Mouse (Mus musculus): ENCODE data around the gene Rps16. TPM values are rescaled to one million over a fixed set of nuclear protein-coding genes. Genes with fewer than 3 reads are reported as not detected.

Gene Rps16
- polyA plus RNA-seq (2012; fragmentation: generic; extraction: Trizol) = 6,019 TPM
- long read RNA-seq, experiment 1, transcript Rps16-201 (5 exons, 1,109 nt) = major isoform, 1,006 of 1,051 reads
- long read RNA-seq, experiment 1, transcript Rps16-203 (4 exons, 518 nt) = minor isoform, 12 of 1,051 reads
- long read RNA-seq, experiment 1, partial matches to known transcripts = 13 of 1,051 reads
- long read RNA-seq, experiment 1, other reads (novel, unspliced or antisense) = 20 of 1,051 reads
- long read RNA-seq, experiment 2, transcript Rps16-201 (5 exons, 1,109 nt) = major isoform, 461 of 466 reads
- long read RNA-seq, experiment 2, partial matches to known transcripts = 1 of 466 reads
- long read RNA-seq, experiment 2, other reads (novel, unspliced or antisense) = 4 of 466 reads

- Histone ChIP-seq H3K4me3 (ENCODE audit: insufficient read depth, poor library complexity, severe bottlenecking) (peak within 1 kb of the TSS; percentile 87), H3ac (ENCODE audit: control insufficient read depth, insufficient read length, low read depth) (peak within 1 kb of the TSS; percentile 75), H3K79me3 (ENCODE audit: low read depth) (peaks cover 22% of the 10 kb centered on the region), H3K79me2 (ENCODE audit: control insufficient read depth, insufficient read depth) (peaks cover 33% of the 10 kb centered on the region), H3K27me3 (ENCODE audit: control insufficient read depth, insufficient read depth, insufficient read length) (no peaks in the 10 kb centered on the region), H3K36me3 (ENCODE audit: control insufficient read depth, insufficient read depth) (peaks cover 38% of the 10 kb centered on the region)
- TF ChIP-seq CEBPB (IDR thresholded peaks at IDR 0.05; ENCODE audit: low read depth) (no peak), CTCF (IDR thresholded peaks at IDR 0.05; ENCODE audit: control insufficient read depth, insufficient read depth, insufficient read length) (no peak), MAX (IDR thresholded peaks at IDR 0.05) (peak; percentile 18)
Observed at GRCm38 (mm10) chr7:28350155-28350883, at the start of gene Rps16. TSS of gene Rps16 (plus strand) at chr7:28350652.

GRCm38 (mm10) chr7:28301616-28302433, 48.6 kb upstream of the Rps16 start, which contains the start of gene Dll3:
TSS of gene Dll3 (minus strand) at chr7:28302238.
- no peak within 1 kb of the TSS for H3K4me3 ChIP-seq (ENCODE audit: insufficient read depth, poor library complexity, severe bottlenecking)
- no peak within 1 kb of the TSS for H3ac ChIP-seq (ENCODE audit: control insufficient read depth, insufficient read length, low read depth)
- peaks cover 17% of the 10 kb centered on the region for H3K36me3 ChIP-seq (ENCODE audit: control insufficient read depth, insufficient read depth)
- no peaks in the 10 kb centered on the region for H3K79me2 ChIP-seq (ENCODE audit: control insufficient read depth, insufficient read depth)
- no peaks in the 10 kb centered on the region for H3K79me3 ChIP-seq (ENCODE audit: low read depth)
- peak; percentile 53 for TF ChIP-seq CTCF (IDR thresholded peaks at IDR 0.05; ENCODE audit: control insufficient read depth, insufficient read depth, insufficient read length)
- no peak for TF ChIP-seq MAX (IDR thresholded peaks at IDR 0.05)
- H3K27me3 ChIP-seq (ENCODE audit: control insufficient read depth, insufficient read depth, insufficient read length) = peaks cover 31% of the 10 kb centered on the region

- TF ChIP-seq USF1 (IDR thresholded peaks at IDR 0.05; ENCODE audit: low read depth) (no peak), MAX (IDR thresholded peaks at IDR 0.05) (no peak), MYOD1 (IDR thresholded peaks at IDR 0.05; ENCODE audit: control insufficient read depth, insufficient read length, low read depth) (no peak)
- Histone ChIP-seq H3ac (ENCODE audit: control insufficient read depth, insufficient read length, low read depth) (no peak overlapping the region), H3K36me3 (ENCODE audit: control insufficient read depth, insufficient read depth) (peaks cover 37% of the 10 kb centered on the region), H3K79me2 (ENCODE audit: control insufficient read depth, insufficient read depth) (peaks cover 9% of the 10 kb centered on the region), H3K4me3 (ENCODE audit: insufficient read depth, poor library complexity, severe bottlenecking) (no peak overlapping the region), H3K79me3 (ENCODE audit: low read depth) (peaks cover 3% of the 10 kb centered on the region), H3K27me3 (ENCODE audit: control insufficient read depth, insufficient read depth, insufficient read length) (peaks cover 11% of the 10 kb centered on the region)
Observed at GRCm38 (mm10) chr7:28305641-28306040, 44.8 kb upstream of the Rps16 start.

- Histone ChIP-seq H3K79me3 (ENCODE audit: low read depth) (peaks cover 6% of the 10 kb centered on the region), H3K4me3 (ENCODE audit: insufficient read depth, poor library complexity, severe bottlenecking) (no peak overlapping the region), H3K36me3 (ENCODE audit: control insufficient read depth, insufficient read depth) (peaks cover 37% of the 10 kb centered on the region), H3K79me2 (ENCODE audit: control insufficient read depth, insufficient read depth) (peaks cover 15% of the 10 kb centered on the region), H3K27me3 (ENCODE audit: control insufficient read depth, insufficient read depth, insufficient read length) (peaks cover 7% of the 10 kb centered on the region), H3ac (ENCODE audit: control insufficient read depth, insufficient read length, low read depth) (no peak overlapping the region)
- TF ChIP-seq MYOG (IDR thresholded peaks at IDR 0.05; ENCODE audit: control insufficient read depth, extremely low read depth, insufficient read length) (no peak), MAX (IDR thresholded peaks at IDR 0.05) (no peak), CTCF (IDR thresholded peaks at IDR 0.05; ENCODE audit: control insufficient read depth, insufficient read depth, insufficient read length) (no peak), FOSL1 (IDR thresholded peaks at IDR 0.05; ENCODE audit: insufficient read depth, low read length, poor library complexity, severe bottlenecking) (no peak), CEBPB (IDR thresholded peaks at IDR 0.05; ENCODE audit: low read depth) (no peak), USF1 (IDR thresholded peaks at IDR 0.05; ENCODE audit: low read depth) (no peak), MYOD1 (IDR thresholded peaks at IDR 0.05; ENCODE audit: control insufficient read depth, insufficient read length, low read depth) (no peak)
Observed at GRCm38 (mm10) chr7:28306216-28306615, 44.2 kb upstream of the Rps16 start.

- no peak overlapping the region for H3K4me3 ChIP-seq (ENCODE audit: insufficient read depth, poor library complexity, severe bottlenecking)
- no peaks in the 10 kb centered on the region for H3K27me3 ChIP-seq (ENCODE audit: control insufficient read depth, insufficient read depth, insufficient read length)
- TF ChIP-seq MAX (IDR thresholded peaks at IDR 0.05) = no peak
- TF ChIP-seq USF1 (IDR thresholded peaks at IDR 0.05; ENCODE audit: low read depth) = no peak
- TF ChIP-seq CEBPB (IDR thresholded peaks at IDR 0.05; ENCODE audit: low read depth) = no peak
- TF ChIP-seq MYOD1 (IDR thresholded peaks at IDR 0.05; ENCODE audit: control insufficient read depth, insufficient read length, low read depth) = no peak
- no peak for TF ChIP-seq FOSL1 (IDR thresholded peaks at IDR 0.05; ENCODE audit: insufficient read depth, low read length, poor library complexity, severe bottlenecking)
- no peak for TF ChIP-seq MYOG (IDR thresholded peaks at IDR 0.05; ENCODE audit: control insufficient read depth, extremely low read depth, insufficient read length)
- TF ChIP-seq CTCF (IDR thresholded peaks at IDR 0.05; ENCODE audit: control insufficient read depth, insufficient read depth, insufficient read length) = no peak
- H3ac ChIP-seq (ENCODE audit: control insufficient read depth, insufficient read length, low read depth) = no peak overlapping the region
- peaks cover 8% of the 10 kb centered on the region for H3K79me3 ChIP-seq (ENCODE audit: low read depth)
- peaks cover 20% of the 10 kb centered on the region for H3K79me2 ChIP-seq (ENCODE audit: control insufficient read depth, insufficient read depth)
- peaks cover 47% of the 10 kb centered on the region for H3K36me3 ChIP-seq (ENCODE audit: control insufficient read depth, insufficient read depth)
Observed at GRCm38 (mm10) chr7:28309737-28310136, 40.7 kb upstream of the Rps16 start.
